Mouse (Mus musculus): ENCODE results near the gene Neurl1b. TPM values are rescaled to one million over a fixed set of nuclear protein-coding genes. Genes with fewer than 3 reads are reported as not detected.

Neurl1b gene
- 26.2 and 69.9 TPM in 2 replicates for polyA plus RNA-seq (2012; rRNA removed)

GRCm38 (mm10) chr17:26414523-26415354, at the start of gene Neurl1b:
TSS of gene Neurl1b (plus strand) at chr17:26414829.
- no peak within 1 kb of the TSS; the same call in 1 of the 2 replicates for H3K27ac ChIP-seq (ENCODE audit: control insufficient read depth, insufficient read depth, low read length)
- peak within 1 kb of the TSS; percentile 74 for H3K4me3 ChIP-seq (ENCODE audit: control insufficient read depth, insufficient read depth, low read length)
- under 1% methylated on average over 100 of the region's 105 CpGs for WGBS
- DNase-seq = peak; percentile 67
- TF ChIP-seq POLR2A (IDR thresholded peaks at IDR 0.05; ENCODE audit: control insufficient read depth, extremely low read depth, insufficient read depth, low read length, poor library complexity) = 0 out of 2 replicates have a peak, but pooled peaks have one; percentile 25
- no peak for TF ChIP-seq CTCF (IDR thresholded peaks at IDR 0.05; ENCODE audit: borderline replicate concordance, control insufficient read depth, extremely low read depth, insufficient read depth, low read length, poor library complexity)
- no peaks in the 10 kb centered on the region for H3K36me3 ChIP-seq (ENCODE audit: control insufficient read depth, insufficient read depth, low read length)
- H3K27me3 ChIP-seq (ENCODE audit: control insufficient read depth, insufficient read depth, low read length) = no peaks in the 10 kb centered on the region
- peaks cover 44% of the 10 kb centered on the region for H3K4me1 ChIP-seq (replicated peaks; ENCODE audit: control insufficient read depth, insufficient read depth, low read length)

- no peaks in the 10 kb centered on the region for H3K36me3 ChIP-seq (ENCODE audit: control insufficient read depth, insufficient read depth, low read length)
- H3K4me3 ChIP-seq (ENCODE audit: control insufficient read depth, insufficient read depth, low read length) = no peak overlapping the region
- no peaks in the 10 kb centered on the region for H3K27me3 ChIP-seq (ENCODE audit: control insufficient read depth, insufficient read depth, low read length)
- H3K27ac ChIP-seq (ENCODE audit: control insufficient read depth, insufficient read depth, low read length) = no peak overlapping the region
- DNase-seq = no peak
- TF ChIP-seq CTCF (IDR thresholded peaks at IDR 0.05; ENCODE audit: borderline replicate concordance, control insufficient read depth, extremely low read depth, insufficient read depth, low read length, poor library complexity) = no peak
- TF ChIP-seq POLR2A (IDR thresholded peaks at IDR 0.05; ENCODE audit: control insufficient read depth, extremely low read depth, insufficient read depth, low read length, poor library complexity) = no peak
- 84% methylated on average over 4 of the region's 4 CpGs for WGBS
- peaks cover 32% of the 10 kb centered on the region for H3K4me1 ChIP-seq (replicated peaks; ENCODE audit: control insufficient read depth, insufficient read depth, low read length)
These were observed 47.8 kb upstream of the Neurl1b start for GRCm38 (mm10) chr17:26366792-26367191.

GRCm38 (mm10) chr17:26368336-26368992, 46.2 kb upstream of the Neurl1b start:
- H3K27ac ChIP-seq (ENCODE audit: control insufficient read depth, insufficient read depth, low read length) = no peak overlapping the region
- H3K27me3 ChIP-seq (ENCODE audit: control insufficient read depth, insufficient read depth, low read length) = no peaks in the 10 kb centered on the region
- no peak for DNase-seq

GRCm38 (mm10) chr17:26370521-26371245, 43.9 kb upstream of the Neurl1b start:
- WGBS = 18% methylated on average over 9 of the region's 9 CpGs
- DNase-seq = peak; percentile 69

More at GRCm38 (mm10) chr17:26368336-26368992, 46.2 kb upstream of the Neurl1b start:
- 60% methylated on average over 10 of the region's 10 CpGs for WGBS
- no peaks in the 10 kb centered on the region for H3K36me3 ChIP-seq (ENCODE audit: control insufficient read depth, insufficient read depth, low read length)
- H3K4me3 ChIP-seq (ENCODE audit: control insufficient read depth, insufficient read depth, low read length) = no peak overlapping the region
- peaks cover 32% of the 10 kb centered on the region for H3K4me1 ChIP-seq (replicated peaks; ENCODE audit: control insufficient read depth, insufficient read depth, low read length)
- TF ChIP-seq POLR2A (IDR thresholded peaks at IDR 0.05; ENCODE audit: control insufficient read depth, extremely low read depth, insufficient read depth, low read length, poor library complexity) (no peak), CTCF (IDR thresholded peaks at IDR 0.05; ENCODE audit: borderline replicate concordance, control insufficient read depth, extremely low read depth, insufficient read depth, low read length, poor library complexity) (no peak)

GRCm38 (mm10) chr17:26371246-26371535, 43.4 kb upstream of the Neurl1b start:
- no peak for DNase-seq
- TF ChIP-seq POLR2A (IDR thresholded peaks at IDR 0.05; ENCODE audit: control insufficient read depth, extremely low read depth, insufficient read depth, low read length, poor library complexity) (no peak), CTCF (IDR thresholded peaks at IDR 0.05; ENCODE audit: borderline replicate concordance, control insufficient read depth, extremely low read depth, insufficient read depth, low read length, poor library complexity) (no peak)
- Histone ChIP-seq H3K27ac (ENCODE audit: control insufficient read depth, insufficient read depth, low read length) (no peak overlapping the region), H3K36me3 (ENCODE audit: control insufficient read depth, insufficient read depth, low read length) (no peaks in the 10 kb centered on the region), H3K4me1 (replicated peaks; ENCODE audit: control insufficient read depth, insufficient read depth, low read length) (peaks cover 32% of the 10 kb centered on the region), H3K4me3 (ENCODE audit: control insufficient read depth, insufficient read depth, low read length) (no peak overlapping the region), H3K27me3 (ENCODE audit: control insufficient read depth, insufficient read depth, low read length) (no peaks in the 10 kb centered on the region)
- 71% methylated on average over 3 of the region's 3 CpGs for WGBS

More at GRCm38 (mm10) chr17:26370521-26371245, 43.9 kb upstream of the Neurl1b start:
- TF ChIP-seq CTCF (IDR thresholded peaks at IDR 0.05; ENCODE audit: borderline replicate concordance, control insufficient read depth, extremely low read depth, insufficient read depth, low read length, poor library complexity) (peak; percentile 57; the same call in 1 of the 2 replicates), POLR2A (IDR thresholded peaks at IDR 0.05; ENCODE audit: control insufficient read depth, extremely low read depth, insufficient read depth, low read length, poor library complexity) (no peak)
- Histone ChIP-seq H3K36me3 (ENCODE audit: control insufficient read depth, insufficient read depth, low read length) (no peaks in the 10 kb centered on the region), H3K27me3 (ENCODE audit: control insufficient read depth, insufficient read depth, low read length) (no peaks in the 10 kb centered on the region), H3K4me3 (ENCODE audit: control insufficient read depth, insufficient read depth, low read length) (no peak overlapping the region), H3K27ac (ENCODE audit: control insufficient read depth, insufficient read depth, low read length) (no peak overlapping the region), H3K4me1 (replicated peaks; ENCODE audit: control insufficient read depth, insufficient read depth, low read length) (peaks cover 32% of the 10 kb centered on the region)

GRCm38 (mm10) chr17:26373211-26373610, 41.4 kb upstream of the Neurl1b start:
- Histone ChIP-seq H3K4me1 (replicated peaks; ENCODE audit: control insufficient read depth, insufficient read depth, low read length) (peaks cover 18% of the 10 kb centered on the region), H3K4me3 (ENCODE audit: control insufficient read depth, insufficient read depth, low read length) (no peak overlapping the region), H3K27ac (ENCODE audit: control insufficient read depth, insufficient read depth, low read length) (no peak overlapping the region), H3K27me3 (ENCODE audit: control insufficient read depth, insufficient read depth, low read length) (no peaks in the 10 kb centered on the region), H3K36me3 (ENCODE audit: control insufficient read depth, insufficient read depth, low read length) (no peaks in the 10 kb centered on the region)
- no peak for DNase-seq
- TF ChIP-seq POLR2A (IDR thresholded peaks at IDR 0.05; ENCODE audit: control insufficient read depth, extremely low read depth, insufficient read depth, low read length, poor library complexity) = no peak
- TF ChIP-seq CTCF (IDR thresholded peaks at IDR 0.05; ENCODE audit: borderline replicate concordance, control insufficient read depth, extremely low read depth, insufficient read depth, low read length, poor library complexity) = no peak
- 89% methylated on average over 5 of the region's 5 CpGs for WGBS
